Mouse (Mus musculus): ENCODE results near the gene Ldb2. TPM values are rescaled to one million over a fixed set of nuclear protein-coding genes. Genes with fewer than 3 reads are reported as not detected.

Gene Ldb2
- polyA plus RNA-seq, 1 experiment = not detected

GRCm38 (mm10) chr5:44627487-44627886, 172.0 kb downstream of the Ldb2 start:
- Histone ChIP-seq H3K27me3 (ENCODE audit: control insufficient read depth, insufficient read depth, low read length, poor library complexity, severe bottlenecking) (no peaks in the 10 kb centered on the region), H3K36me3 (ENCODE audit: control insufficient read depth, insufficient read depth, low read length, poor library complexity, severe bottlenecking) (no peaks in the 10 kb centered on the region), H3K4me1 (ENCODE audit: control insufficient read depth, insufficient read depth, low read length) (no peaks in the 10 kb centered on the region), H3K9me3 (replicated peaks; ENCODE audit: control insufficient read depth, insufficient read depth, low read length, poor library complexity, severe bottlenecking) (no peaks in the 10 kb centered on the region), H3K27ac (ENCODE audit: insufficient read depth, low read length) (no peak overlapping the region), H3K9ac (ENCODE audit: low read depth, poor library complexity, severe bottlenecking) (no peak overlapping the region), H3K4me3 (ENCODE audit: low read depth, low read length) (no peak overlapping the region)
- TF ChIP-seq POLR2A (IDR thresholded peaks at IDR 0.05; ENCODE audit: insufficient read depth, low read length) (no peak), CTCF (IDR thresholded peaks at IDR 0.05; ENCODE audit: low read depth, low read length) (no peak), EP300 (IDR thresholded peaks at IDR 0.05; ENCODE audit: insufficient read depth, low read depth, low read length) (no peak)

- Histone ChIP-seq H3K36me3 (ENCODE audit: control insufficient read depth, insufficient read depth, low read length, poor library complexity, severe bottlenecking) (no peaks in the 10 kb centered on the region), H3K4me1 (ENCODE audit: control insufficient read depth, insufficient read depth, low read length) (no peaks in the 10 kb centered on the region), H3K27me3 (ENCODE audit: control insufficient read depth, insufficient read depth, low read length, poor library complexity, severe bottlenecking) (no peaks in the 10 kb centered on the region), H3K9me3 (replicated peaks; ENCODE audit: control insufficient read depth, insufficient read depth, low read length, poor library complexity, severe bottlenecking) (no peaks in the 10 kb centered on the region), H3K9ac (ENCODE audit: low read depth, poor library complexity, severe bottlenecking) (no peak overlapping the region), H3K4me3 (ENCODE audit: low read depth, low read length) (no peak overlapping the region), H3K27ac (ENCODE audit: insufficient read depth, low read length) (no peak overlapping the region)
- no peak for TF ChIP-seq CTCF (IDR thresholded peaks at IDR 0.05; ENCODE audit: low read depth, low read length)
Measured at GRCm38 (mm10) chr5:44626885-44627284, 172.6 kb downstream of the Ldb2 start.

GRCm38 (mm10) chr5:44626114-44626513, 173.4 kb downstream of the Ldb2 start:
- H3K4me1 ChIP-seq (ENCODE audit: control insufficient read depth, insufficient read depth, low read length) = no peaks in the 10 kb centered on the region
- H3K9ac ChIP-seq (ENCODE audit: low read depth, poor library complexity, severe bottlenecking) = no peak overlapping the region
- no peaks in the 10 kb centered on the region for H3K36me3 ChIP-seq (ENCODE audit: control insufficient read depth, insufficient read depth, low read length, poor library complexity, severe bottlenecking)
- no peaks in the 10 kb centered on the region for H3K9me3 ChIP-seq (replicated peaks; ENCODE audit: control insufficient read depth, insufficient read depth, low read length, poor library complexity, severe bottlenecking)
- H3K27me3 ChIP-seq (ENCODE audit: control insufficient read depth, insufficient read depth, low read length, poor library complexity, severe bottlenecking) = no peaks in the 10 kb centered on the region
- H3K27ac ChIP-seq (ENCODE audit: insufficient read depth, low read length) = no peak overlapping the region
- TF ChIP-seq CTCF (IDR thresholded peaks at IDR 0.05; ENCODE audit: low read depth, low read length) (no peak), POLR2A (IDR thresholded peaks at IDR 0.05; ENCODE audit: insufficient read depth, low read length) (no peak), EP300 (IDR thresholded peaks at IDR 0.05; ENCODE audit: insufficient read depth, low read depth, low read length) (no peak)
- H3K4me3 ChIP-seq (ENCODE audit: low read depth, low read length) = no peak overlapping the region

- TF ChIP-seq POLR2A (IDR thresholded peaks at IDR 0.05; ENCODE audit: insufficient read depth, low read length) (no peak), CTCF (IDR thresholded peaks at IDR 0.05; ENCODE audit: low read depth, low read length) (no peak), EP300 (IDR thresholded peaks at IDR 0.05; ENCODE audit: insufficient read depth, low read depth, low read length) (no peak)
- H3K36me3 ChIP-seq (ENCODE audit: control insufficient read depth, insufficient read depth, low read length, poor library complexity, severe bottlenecking) = no peaks in the 10 kb centered on the region
Measured at GRCm38 (mm10) chr5:44615677-44616076, 183.8 kb downstream of the Ldb2 start.

GRCm38 (mm10) chr5:44608901-44609300, 190.6 kb downstream of the Ldb2 start:
- H3K9me3 ChIP-seq (replicated peaks; ENCODE audit: control insufficient read depth, insufficient read depth, low read length, poor library complexity, severe bottlenecking) = no peaks in the 10 kb centered on the region
- no peak overlapping the region for H3K27ac ChIP-seq (ENCODE audit: insufficient read depth, low read length)
- H3K9ac ChIP-seq (ENCODE audit: low read depth, poor library complexity, severe bottlenecking) = no peak overlapping the region
- no peaks in the 10 kb centered on the region for H3K4me1 ChIP-seq (ENCODE audit: control insufficient read depth, insufficient read depth, low read length)
- H3K27me3 ChIP-seq (ENCODE audit: control insufficient read depth, insufficient read depth, low read length, poor library complexity, severe bottlenecking) = no peaks in the 10 kb centered on the region
- TF ChIP-seq POLR2A (IDR thresholded peaks at IDR 0.05; ENCODE audit: insufficient read depth, low read length) = no peak
- no peak for TF ChIP-seq CTCF (IDR thresholded peaks at IDR 0.05; ENCODE audit: low read depth, low read length)
- TF ChIP-seq EP300 (IDR thresholded peaks at IDR 0.05; ENCODE audit: insufficient read depth, low read depth, low read length) = no peak
- no peak overlapping the region for H3K4me3 ChIP-seq (ENCODE audit: low read depth, low read length)
- no peaks in the 10 kb centered on the region for H3K36me3 ChIP-seq (ENCODE audit: control insufficient read depth, insufficient read depth, low read length, poor library complexity, severe bottlenecking)

More at GRCm38 (mm10) chr5:44615677-44616076, 183.8 kb downstream of the Ldb2 start:
- no peaks in the 10 kb centered on the region for H3K4me1 ChIP-seq (ENCODE audit: control insufficient read depth, insufficient read depth, low read length)
- no peak overlapping the region for H3K4me3 ChIP-seq (ENCODE audit: low read depth, low read length)
- no peaks in the 10 kb centered on the region for H3K27me3 ChIP-seq (ENCODE audit: control insufficient read depth, insufficient read depth, low read length, poor library complexity, severe bottlenecking)
- no peak overlapping the region for H3K9ac ChIP-seq (ENCODE audit: low read depth, poor library complexity, severe bottlenecking)
- H3K27ac ChIP-seq (ENCODE audit: insufficient read depth, low read length) = no peak overlapping the region
- H3K9me3 ChIP-seq (replicated peaks; ENCODE audit: control insufficient read depth, insufficient read depth, low read length, poor library complexity, severe bottlenecking) = no peaks in the 10 kb centered on the region

GRCm38 (mm10) chr5:44601340-44601739, 198.1 kb downstream of the Ldb2 start:
- H3K4me3 ChIP-seq (ENCODE audit: low read depth, low read length) = no peak overlapping the region
- H3K27ac ChIP-seq (ENCODE audit: insufficient read depth, low read length) = no peak overlapping the region
- no peaks in the 10 kb centered on the region for H3K4me1 ChIP-seq (ENCODE audit: control insufficient read depth, insufficient read depth, low read length)
- TF ChIP-seq EP300 (IDR thresholded peaks at IDR 0.05; ENCODE audit: insufficient read depth, low read depth, low read length) = no peak
- no peaks in the 10 kb centered on the region for H3K27me3 ChIP-seq (ENCODE audit: control insufficient read depth, insufficient read depth, low read length, poor library complexity, severe bottlenecking)
- H3K36me3 ChIP-seq (ENCODE audit: control insufficient read depth, insufficient read depth, low read length, poor library complexity, severe bottlenecking) = no peaks in the 10 kb centered on the region
- H3K9ac ChIP-seq (ENCODE audit: low read depth, poor library complexity, severe bottlenecking) = no peak overlapping the region
- H3K9me3 ChIP-seq (replicated peaks; ENCODE audit: control insufficient read depth, insufficient read depth, low read length, poor library complexity, severe bottlenecking) = no peaks in the 10 kb centered on the region

Data from ES-Bruce4 (cell line).